12 mouse cellular contexts compared by ENCODE assay signal in genomic region chr12:28697821-28698595, GRCm38 (mm10). TPM values are rescaled to one million over a fixed set of nuclear protein-coding genes. Genes with fewer than 3 reads are reported as not detected.
DNase-seq lines count a peak whose midpoint lies in the region; ATAC-seq lines count a peak whose summit lies in the region.
"Had no signal": no experiment of that assay in that cellular context is flagged by ENCODE, and none has a peak within 500 bp of the region (broad histone marks: within the 10 kb centered on the region; RNA-seq: fewer than 3 reads in every experiment).

No protein-coding gene starts in this region.

- H3K4me2 ChIP-seq in forebrain, embryonic 14.5 days (ENCODE audit: low read length), result no peak overlapping the region
- H3K4me2 ChIP-seq in forebrain, embryonic 12.5 days, result no peak overlapping the region
- H3K4me2 ChIP-seq in liver, embryonic 16.5 days (ENCODE audit: low read depth, low read length), result no peak overlapping the region
- H3K4me2 ChIP-seq in hindbrain, embryonic 14.5 days (replicated peaks), result no peak overlapping the region
- H3K4me2 ChIP-seq: hindbrain, embryonic 12.5 days had no signal

- peak; percentile 59 for DNase-seq in forebrain, embryonic 14.5 days (ENCODE audit: low spot score)
- peak; percentile 51 for DNase-seq in right cerebral cortex, postnatal 4 days
- DNase-seq in right cerebral cortex, postnatal 36 days (ENCODE audit: low spot score in 2 of 2), result no peak
- DNase-seq in hindbrain, embryonic 14.5 days (ENCODE audit: low spot score), result no peak
- DNase-seq in testis, postnatal 10 days (ENCODE audit: low spot score), result no peak
- no peak for DNase-seq in MN1 (ENCODE audit: low spot score)
- DNase-seq: heart, adult 2 months had no signal

- H3K9ac ChIP-seq in forebrain, embryonic 14.5 days (ENCODE audit: low read length), result no peak overlapping the region
- H3K9ac ChIP-seq in forebrain, embryonic 12.5 days, result no peak overlapping the region
- no peak overlapping the region for H3K9ac ChIP-seq in liver, embryonic 16.5 days (ENCODE audit: low read depth, low read length)
- no peak overlapping the region for H3K9ac ChIP-seq in hindbrain, embryonic 14.5 days
- H3K9ac ChIP-seq: hindbrain, embryonic 12.5 days had no signal

- no peak; the same call in 1 of the 2 replicates for ATAC-seq in forebrain, embryonic 14.5 days
- no peak for ATAC-seq in forebrain, embryonic 12.5 days (ENCODE audit: low FRiP score)
- ATAC-seq in liver, embryonic 16.5 days (ENCODE audit: low read depth), result peak; percentile 63
- ATAC-seq in hindbrain, embryonic 14.5 days (ENCODE audit: low FRiP score), result no peak
- ATAC-seq: Patski had no signal

- no peak overlapping the region for H3K4me3 ChIP-seq in forebrain, embryonic 14.5 days (ENCODE audit: low read depth, low read length)
- no peak overlapping the region for H3K4me3 ChIP-seq in forebrain, embryonic 12.5 days (replicated peaks)
- no peak overlapping the region for H3K4me3 ChIP-seq in liver, embryonic 16.5 days (ENCODE audit: low read depth, low read length)
- H3K4me3 ChIP-seq in hindbrain, embryonic 14.5 days (replicated peaks; ENCODE audit: low read length), result no peak overlapping the region
- H3K4me3 ChIP-seq: heart, adult 2 months; hindbrain, embryonic 12.5 days; megakaryocyte, embryonic 14.5 days had no signal

- no peaks in the 10 kb centered on the region for H3K9me3 ChIP-seq in forebrain, embryonic 14.5 days (replicated peaks; ENCODE audit: control insufficient read depth, low read length)
- no peaks in the 10 kb centered on the region for H3K9me3 ChIP-seq in forebrain, embryonic 12.5 days
- H3K9me3 ChIP-seq in liver, embryonic 16.5 days (replicated peaks; ENCODE audit: control insufficient read depth, low read length), result no peaks in the 10 kb centered on the region
- H3K9me3 ChIP-seq in hindbrain, embryonic 14.5 days (ENCODE audit: control insufficient read depth, low read length), result no peaks in the 10 kb centered on the region
- H3K9me3 ChIP-seq: hindbrain, embryonic 12.5 days; megakaryocyte, embryonic 14.5 days had no signal

- no peaks in the 10 kb centered on the region for H3K27me3 ChIP-seq in forebrain, embryonic 14.5 days (replicated peaks; ENCODE audit: control insufficient read depth, insufficient read depth, low read length)
- H3K27me3 ChIP-seq in forebrain, embryonic 12.5 days, result no peaks in the 10 kb centered on the region
- H3K27me3 ChIP-seq in liver, embryonic 16.5 days (ENCODE audit: control insufficient read depth, insufficient read depth, low read depth, low read length), result no peaks in the 10 kb centered on the region
- H3K27me3 ChIP-seq in hindbrain, embryonic 14.5 days (ENCODE audit: control insufficient read depth, insufficient read depth, low read length), result no peaks in the 10 kb centered on the region
- H3K27me3 ChIP-seq: hindbrain, embryonic 12.5 days; megakaryocyte, embryonic 14.5 days; Patski had no signal

- H3K4me1 ChIP-seq in forebrain, embryonic 14.5 days (ENCODE audit: control insufficient read depth, insufficient read depth, low read length), result peaks cover 19% of the 10 kb centered on the region
- peaks cover 12% of the 10 kb centered on the region for H3K4me1 ChIP-seq in forebrain, embryonic 12.5 days
- peaks cover 10% of the 10 kb centered on the region for H3K4me1 ChIP-seq in liver, embryonic 16.5 days (ENCODE audit: control insufficient read depth, low read depth, low read length)
- H3K4me1 ChIP-seq in hindbrain, embryonic 14.5 days (replicated peaks; ENCODE audit: control insufficient read depth, insufficient read depth, low read length), result peaks cover 12% of the 10 kb centered on the region

- H3K27ac ChIP-seq in forebrain, embryonic 14.5 days (ENCODE audit: low read depth, low read length), result peak overlapping the region; percentile 54
- no peak overlapping the region for H3K27ac ChIP-seq in forebrain, embryonic 12.5 days
- peak overlapping the region; percentile 29; the same call in 1 of the 2 replicates for H3K27ac ChIP-seq in liver, embryonic 16.5 days (ENCODE audit: low read length)
- H3K27ac ChIP-seq in hindbrain, embryonic 14.5 days, result no peak overlapping the region
- H3K27ac ChIP-seq: heart, adult 2 months; hindbrain, embryonic 12.5 days had no signal

- 52% methylated on average over 14 of the region's 14 CpGs for WGBS in forebrain, embryonic 14.5 days
- WGBS in forebrain, embryonic 12.5 days, result 58% methylated on average over 14 of the region's 14 CpGs
- WGBS in liver, embryonic 16.5 days (ENCODE audit: insufficient replicate concordance), result 72% methylated on average over 14 of the region's 14 CpGs
- WGBS in hindbrain, embryonic 14.5 days, result 65% methylated on average over 14 of the region's 14 CpGs

- peaks cover 24% of the 10 kb centered on the region for H3K36me3 ChIP-seq in forebrain, embryonic 14.5 days (ENCODE audit: control insufficient read depth, insufficient read depth, low read length)
- H3K36me3 ChIP-seq in forebrain, embryonic 12.5 days (replicated peaks), result peaks cover 22% of the 10 kb centered on the region
- H3K36me3 ChIP-seq in liver, embryonic 16.5 days (ENCODE audit: control insufficient read depth, insufficient read depth), result no peaks in the 10 kb centered on the region
- H3K36me3 ChIP-seq in hindbrain, embryonic 14.5 days (replicated peaks; ENCODE audit: control insufficient read depth, insufficient read depth), result peaks cover 6% of the 10 kb centered on the region; the same call in 1 of the 2 replicates

RNA-seq across cellular contexts. Expression of gene Adi1, which starts 23.0 kb away (rescaled TPM):
- 43.6 and 44.8 TPM in 2 replicates for polyA plus RNA-seq in forebrain, embryonic 14.5 days (2014; fragmentation: Nextera tagmentation; extraction: Ambion mirVana)
- 41.6 and 44.1 TPM in 2 replicates for polyA plus RNA-seq in forebrain, embryonic 12.5 days (2016; fragmentation: Nextera tagmentation; extraction: Ambion mirVana)
- polyA plus RNA-seq in liver, embryonic 16.5 days (2015; fragmentation: Nextera tagmentation; extraction: Ambion mirVana), result 58.3 and 64.1 TPM in 2 replicates
- polyA plus RNA-seq in hindbrain, embryonic 14.5 days (2014; fragmentation: Nextera tagmentation; extraction: Ambion mirVana), result 27.5 and 29.2 TPM in 2 replicates

RNA-seq across cellular contexts. Expression of gene Rnaseh1, which starts 48.6 kb away (rescaled TPM):
- polyA plus RNA-seq in forebrain, embryonic 14.5 days (2014; fragmentation: Nextera tagmentation; extraction: Ambion mirVana), result 24.8 and 26.1 TPM in 2 replicates
- polyA plus RNA-seq in forebrain, embryonic 12.5 days (2016; fragmentation: Nextera tagmentation; extraction: Ambion mirVana), result 29.0 and 30.2 TPM in 2 replicates
- polyA plus RNA-seq in liver, embryonic 16.5 days (2015; fragmentation: Nextera tagmentation; extraction: Ambion mirVana), result 10.1 and 10.5 TPM in 2 replicates
- 17.6 and 18.8 TPM in 2 replicates for polyA plus RNA-seq in hindbrain, embryonic 14.5 days (2014; fragmentation: Nextera tagmentation; extraction: Ambion mirVana)

RNA-seq across cellular contexts. Expression of gene Trappc12, which starts 52.3 kb away (rescaled TPM):
- polyA plus RNA-seq in forebrain, embryonic 14.5 days (2014; fragmentation: Nextera tagmentation; extraction: Ambion mirVana), result 38.4 and 43.2 TPM in 2 replicates
- polyA plus RNA-seq in forebrain, embryonic 12.5 days (2016; fragmentation: Nextera tagmentation; extraction: Ambion mirVana), result 40.4 and 41.5 TPM in 2 replicates
- polyA plus RNA-seq in liver, embryonic 16.5 days (2015; fragmentation: Nextera tagmentation; extraction: Ambion mirVana), result 16.7 and 17.2 TPM in 2 replicates
- polyA plus RNA-seq in hindbrain, embryonic 14.5 days (2014; fragmentation: Nextera tagmentation; extraction: Ambion mirVana), result 39.1 and 41.3 TPM in 2 replicates

RNA-seq across cellular contexts. Expression of gene Eipr1, which starts 53.6 kb away (rescaled TPM):
- 80.9 and 87.5 TPM in 2 replicates for polyA plus RNA-seq in forebrain, embryonic 14.5 days (2014; fragmentation: Nextera tagmentation; extraction: Ambion mirVana)
- polyA plus RNA-seq in forebrain, embryonic 12.5 days (2016; fragmentation: Nextera tagmentation; extraction: Ambion mirVana), result 43.0 and 45.8 TPM in 2 replicates
- 24.5 and 25.5 TPM in 2 replicates for polyA plus RNA-seq in liver, embryonic 16.5 days (2015; fragmentation: Nextera tagmentation; extraction: Ambion mirVana)
- polyA plus RNA-seq in hindbrain, embryonic 14.5 days (2014; fragmentation: Nextera tagmentation; extraction: Ambion mirVana), result 68.2 and 75.3 TPM in 2 replicates

Comparison
In these comparisons a context has a peak if more than half of its experiments do, and no peak if none do; other contexts are left out.
1. DNase-seq: peak in forebrain, embryonic 14.5 days (single experiment) and right cerebral cortex, postnatal 4 days (single experiment); none in right cerebral cortex, postnatal 36 days (0 of 2), hindbrain, embryonic 14.5 days (single experiment), testis, postnatal 10 days (single experiment) and MN1 (single experiment).
2. H3K27ac ChIP-seq: peak in forebrain, embryonic 14.5 days (single experiment) and liver, embryonic 16.5 days (single experiment); none in forebrain, embryonic 12.5 days (single experiment) and hindbrain, embryonic 14.5 days (single experiment).